Mouse (Mus musculus) CD8-positive naive resting alpha-beta T cell, adult 2 months (primary cell): ENCODE data around the gene Galnt13.
"Not testable (repeated sequence)": the region's sequence is repeated elsewhere in the genome, so short reads cannot be mapped to it uniquely, and the experiment has no call there.

Experiments
- DNase-seq, 2 experiments: peaks; one replicate each; pipeline ENCODE4 v3.0.0; 2022; ENCODE audit warnings: low read depth in 2 of 2, low spot score in 2 of 2

Gene Galnt13

DNA sequence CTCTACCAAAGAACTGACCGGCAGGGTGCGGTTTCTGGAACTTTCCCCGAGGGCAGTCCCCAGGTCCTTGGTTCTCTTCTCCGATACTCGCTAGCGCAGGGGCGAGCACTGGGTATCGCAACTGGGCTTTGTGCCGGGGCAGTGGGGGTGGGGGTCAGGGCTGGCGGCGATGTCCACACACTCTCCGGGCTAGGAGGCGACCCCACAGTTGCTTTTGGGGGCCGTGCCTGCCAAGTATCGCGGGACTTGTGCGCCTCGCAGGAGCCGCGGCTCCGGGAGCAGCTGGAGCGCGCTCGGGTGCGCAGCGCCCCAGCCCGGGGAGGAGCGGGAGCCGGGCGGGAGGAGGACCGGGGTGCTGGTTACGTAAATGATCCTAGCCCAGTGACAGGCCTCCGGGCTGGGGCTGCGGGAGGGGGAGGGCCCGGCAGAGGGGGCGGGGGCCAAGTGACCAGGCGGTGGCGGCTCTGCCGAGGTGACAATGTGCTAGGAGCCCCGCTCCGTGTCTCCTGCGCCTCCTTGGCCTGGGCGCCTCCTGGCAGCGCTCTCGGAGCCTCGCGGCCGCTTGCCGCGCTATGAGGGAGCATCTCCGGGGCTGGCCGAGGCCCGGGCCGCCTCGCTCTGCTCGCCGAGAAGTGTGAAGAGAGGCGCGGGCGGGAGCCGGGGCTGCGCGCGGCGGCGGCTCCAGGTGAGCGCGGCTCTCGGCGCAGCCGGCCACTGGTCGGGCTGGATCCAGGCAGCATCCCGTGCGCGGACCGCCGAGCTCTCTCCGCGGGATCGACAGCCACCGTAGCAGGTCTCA is at the start of gene Galnt13:
Galnt13 (plus strand) TSS at position 381 of the 799 bp plus-strand sequence.
- DNase-seq = no peak

DNA sequence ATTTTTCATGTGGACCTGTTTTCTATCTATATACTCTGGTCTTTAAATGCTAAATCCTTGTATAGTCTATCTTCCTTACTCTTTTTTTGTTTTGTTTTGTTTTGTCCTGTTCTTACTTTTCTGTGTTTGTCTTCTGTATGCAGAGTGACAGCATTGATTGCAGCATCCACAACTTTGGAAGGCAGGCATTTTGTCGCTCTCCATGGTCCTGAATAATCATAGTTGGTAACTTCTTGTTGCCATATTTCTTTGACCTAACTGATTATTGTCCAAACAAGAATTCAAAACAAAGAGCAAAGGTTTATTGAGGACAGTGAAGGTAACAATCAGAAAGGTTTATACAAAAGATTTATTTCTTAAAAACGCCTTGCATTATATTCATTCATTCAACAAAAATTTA is 5.1 kb upstream of the Galnt13 start:
- DNase-seq = no peak

DNA sequence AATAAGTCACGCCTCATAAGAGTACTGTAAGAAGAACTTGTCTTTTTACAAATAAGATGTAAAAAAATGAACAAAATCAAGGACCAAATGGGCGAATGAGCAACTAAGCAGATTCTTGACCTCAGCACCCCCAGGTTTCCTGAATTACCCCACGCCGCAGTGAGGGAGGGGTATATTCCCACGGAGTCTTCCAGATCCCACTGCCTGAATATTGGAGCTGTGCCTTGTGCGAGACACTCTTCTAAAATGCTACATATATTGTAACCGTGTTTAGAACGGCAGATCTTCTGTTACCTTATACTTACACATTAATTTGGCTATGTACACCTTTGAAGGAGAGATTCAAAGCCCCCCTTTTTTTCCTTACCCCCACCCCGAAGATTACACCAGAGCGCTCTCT is 737 bp upstream of the Galnt13 start:
- no peak for DNase-seq

DNA sequence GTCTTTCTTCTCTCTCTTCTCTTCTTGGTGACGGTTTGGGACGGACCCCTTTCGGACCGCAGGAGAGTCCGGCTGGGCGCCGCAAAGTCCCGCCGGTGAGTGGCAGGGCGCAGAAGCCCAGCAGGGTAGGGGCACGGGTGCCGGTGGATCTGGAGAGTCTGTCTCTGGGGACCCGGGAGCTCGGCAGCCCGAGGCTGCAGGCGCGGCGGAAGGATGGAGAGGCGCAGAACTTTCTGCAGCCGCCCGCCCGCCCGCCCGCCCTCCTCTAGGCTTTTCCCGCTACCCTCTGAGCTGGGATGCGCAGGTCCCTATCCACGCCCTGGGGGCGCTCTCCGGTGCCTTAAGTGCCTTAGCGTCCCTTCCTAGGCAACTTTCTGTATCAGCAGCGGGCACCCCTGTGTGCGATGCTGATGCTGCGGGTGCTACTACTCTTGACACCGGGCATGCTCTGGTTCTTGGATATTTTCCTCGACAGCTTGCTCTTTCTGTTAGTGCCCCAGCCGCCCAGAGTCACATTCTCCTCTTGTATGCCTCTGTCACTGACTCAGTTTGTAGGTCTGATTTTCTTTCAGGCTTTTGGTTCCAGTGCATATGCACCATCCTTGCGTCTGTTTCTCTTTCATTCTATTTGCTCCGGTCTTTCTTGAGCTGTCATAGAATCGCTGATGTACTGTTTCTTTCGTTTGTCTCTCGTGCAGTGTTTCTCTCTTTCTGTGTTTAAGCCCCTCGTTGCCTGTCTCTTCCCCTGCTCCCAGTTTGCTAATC is 801 bp downstream of the Galnt13 start:
- no peak for DNase-seq

DNA sequence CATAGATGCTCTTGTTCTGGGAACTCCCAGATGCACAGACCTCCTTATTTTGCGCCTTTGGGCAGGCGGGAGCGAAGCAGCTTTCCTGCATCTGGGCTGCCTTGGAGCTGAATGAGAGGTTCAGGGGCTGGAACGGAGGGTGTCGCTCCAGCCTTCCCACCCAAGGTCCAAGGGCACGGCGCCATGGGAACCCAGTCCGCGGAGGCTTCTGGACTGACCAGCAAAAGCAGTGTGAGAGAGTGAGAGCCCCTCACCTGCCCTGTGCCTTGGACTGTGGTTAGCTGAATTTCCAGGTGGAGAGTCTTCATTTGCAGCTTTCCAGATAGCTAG is 1.3 kb downstream of the Galnt13 start:
- no peak for DNase-seq

DNA sequence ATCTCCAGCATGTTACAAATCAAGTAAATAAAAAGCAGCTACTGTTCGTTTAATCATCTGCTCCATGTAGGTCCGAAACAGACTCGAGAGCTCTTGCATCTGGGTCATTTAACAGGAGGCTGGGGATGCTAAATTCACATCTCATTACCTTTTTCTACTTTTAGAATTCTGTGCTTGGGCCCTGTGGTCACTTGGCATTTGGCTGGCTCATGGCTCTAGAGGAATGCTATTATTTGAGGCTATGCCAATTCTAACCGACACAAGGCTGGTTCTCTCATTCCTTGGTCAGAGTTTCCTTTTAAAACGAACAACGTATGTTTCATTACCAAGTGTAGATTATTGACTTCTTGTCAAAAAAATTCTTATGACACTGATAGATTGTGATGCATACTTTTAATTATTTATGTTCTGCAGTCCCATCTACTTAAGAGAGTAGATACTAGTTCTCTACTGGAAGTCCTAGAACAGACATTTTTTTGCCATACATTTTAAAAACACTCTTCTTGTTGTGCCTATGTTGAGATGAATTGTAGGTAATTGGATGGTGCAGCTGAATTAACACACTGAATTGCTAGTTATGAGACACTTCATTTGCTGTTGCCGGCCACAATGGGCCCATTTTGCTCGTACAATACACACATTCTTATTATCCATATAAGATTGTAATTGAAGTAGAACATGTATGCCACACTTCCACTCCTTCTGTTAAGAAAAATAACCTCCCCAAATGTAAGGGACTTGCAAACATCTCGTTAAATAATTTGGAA is 6.8 kb downstream of the Galnt13 start:
- no peak for DNase-seq

DNA sequence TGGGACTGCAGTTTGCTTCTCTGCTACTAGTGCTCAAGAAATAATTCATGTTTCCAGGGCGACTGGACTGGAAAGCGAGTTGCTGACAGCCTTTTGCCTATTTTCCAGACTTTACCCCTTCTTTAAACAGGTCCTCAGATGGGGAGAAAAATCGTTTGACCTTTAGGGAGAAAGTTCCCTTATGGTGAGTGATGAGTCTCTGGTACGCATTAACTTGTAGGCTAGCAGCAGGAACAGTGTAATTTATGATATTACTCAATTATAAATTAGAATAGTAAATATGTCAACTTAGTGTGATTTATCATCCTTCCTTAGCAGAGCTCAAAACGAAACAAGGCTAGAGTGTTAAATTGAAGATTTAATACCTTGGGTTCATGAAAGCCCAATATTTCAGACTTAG is 47.3 kb downstream of the Galnt13 start:
- DNase-seq = no peak

DNA sequence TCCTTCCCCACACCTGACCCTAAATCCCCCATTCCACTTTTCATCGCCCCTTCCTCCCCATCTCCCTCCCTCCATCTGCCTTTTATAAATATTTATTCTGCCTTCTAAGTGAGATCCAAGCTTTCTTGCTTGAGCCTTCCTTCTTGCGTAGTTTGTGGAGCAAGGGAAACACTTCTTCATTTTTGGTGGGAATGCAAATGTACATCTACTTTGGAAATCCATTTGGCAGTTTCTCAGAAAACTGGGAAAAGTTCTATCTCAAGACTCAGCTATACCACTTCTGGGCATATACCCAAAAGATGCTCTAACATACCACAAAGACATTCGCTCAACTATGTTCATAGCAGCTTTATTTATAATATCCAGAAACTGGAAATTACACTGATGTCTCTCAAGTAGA is 86.9 kb downstream of the Galnt13 start:
- DNase-seq = no peak

DNA sequence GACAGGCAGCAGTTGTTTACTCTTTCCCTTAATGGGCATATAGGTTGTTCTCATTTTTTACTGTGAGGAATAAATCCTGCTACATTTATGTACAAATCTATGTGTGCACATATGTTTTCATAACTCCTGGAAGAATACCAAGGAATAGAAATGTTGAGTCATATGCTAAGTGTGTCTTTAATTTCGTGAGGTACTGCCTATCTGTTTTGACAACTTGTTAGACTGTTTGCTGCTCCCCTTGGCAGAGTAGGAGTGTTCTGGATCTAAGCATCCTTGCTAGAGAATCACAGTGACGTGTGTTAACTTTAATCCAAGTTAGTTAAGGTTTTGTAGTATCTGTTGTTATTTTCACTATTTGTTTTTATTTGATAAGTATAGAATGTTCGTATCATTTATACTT is 91.0 kb downstream of the Galnt13 start:
- no peak for DNase-seq

DNA sequence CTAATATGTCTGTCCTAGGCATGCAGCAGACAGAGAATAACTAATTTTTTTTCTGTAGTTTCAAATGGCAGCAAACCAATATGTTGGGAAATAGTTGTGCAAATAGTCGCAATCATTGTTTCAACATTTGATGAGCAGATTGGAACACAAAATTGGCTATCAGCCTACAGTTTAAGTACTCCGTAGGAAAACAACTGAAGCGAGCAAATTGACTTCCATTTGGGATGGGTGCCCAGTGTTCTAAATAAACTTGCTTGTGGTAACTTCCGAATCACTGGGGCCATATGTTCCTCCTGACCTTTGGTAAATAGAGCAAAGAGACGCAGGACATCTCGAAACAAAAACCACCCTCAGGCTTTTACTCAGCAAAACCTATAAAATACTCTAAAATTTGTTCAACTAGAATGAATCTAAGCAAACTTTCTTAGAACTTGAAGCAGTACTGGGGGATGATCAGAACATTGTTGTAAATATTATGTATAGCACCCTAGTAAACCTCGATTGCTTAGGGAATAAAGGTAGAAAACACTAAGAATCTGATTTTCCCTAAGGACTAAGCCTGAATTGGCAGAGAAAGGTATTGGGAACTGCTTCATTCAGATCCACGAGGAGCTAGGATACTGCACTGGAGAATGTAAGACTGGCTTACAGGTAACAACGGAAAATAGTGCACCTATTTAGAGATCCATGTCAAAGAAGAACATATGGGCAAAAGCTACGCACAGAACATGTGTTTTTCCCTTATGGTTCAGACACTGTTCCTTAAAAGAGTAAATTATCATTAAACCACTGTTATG is 122.4 kb downstream of the Galnt13 start:
- no peak for DNase-seq

DNA sequence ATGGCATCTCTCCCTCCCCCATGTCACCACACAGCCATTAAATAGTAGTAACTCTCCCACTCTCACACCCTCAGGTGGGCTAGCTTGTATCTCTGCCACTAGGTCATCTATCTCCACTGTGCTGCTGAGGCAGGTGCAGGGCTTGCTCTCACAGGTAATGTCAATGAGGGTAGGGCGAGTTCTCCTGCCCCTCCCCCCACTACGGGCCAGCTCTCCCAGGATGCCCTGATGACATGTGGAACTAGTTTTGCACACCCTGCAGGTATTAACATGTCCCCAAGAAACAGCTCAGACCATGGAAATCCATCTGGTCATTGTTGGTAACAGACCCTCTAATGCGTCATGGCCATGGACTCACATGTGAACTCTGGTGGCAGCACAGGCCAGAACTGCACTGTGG is 129.0 kb downstream of the Galnt13 start:
- DNase-seq = no peak

DNA sequence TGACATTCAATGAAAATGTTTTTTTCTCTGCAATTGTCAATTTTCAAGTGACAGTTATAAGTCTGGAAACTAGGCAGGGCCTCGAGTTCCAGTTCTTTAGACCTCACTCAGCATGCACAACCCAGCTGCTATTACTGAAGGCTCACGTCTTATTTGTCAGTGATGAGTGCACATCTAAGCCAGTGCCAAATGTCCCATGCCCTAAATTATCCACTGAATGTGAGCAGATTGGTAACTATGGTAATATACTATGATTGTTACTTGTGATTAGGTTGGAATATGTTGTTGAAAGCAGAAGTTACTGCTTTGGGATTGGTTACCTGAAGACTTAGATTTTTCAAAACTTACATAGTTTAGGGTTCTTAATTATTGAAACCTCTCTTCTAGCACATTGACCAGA is 131.1 kb downstream of the Galnt13 start:
- DNase-seq = no peak

DNA sequence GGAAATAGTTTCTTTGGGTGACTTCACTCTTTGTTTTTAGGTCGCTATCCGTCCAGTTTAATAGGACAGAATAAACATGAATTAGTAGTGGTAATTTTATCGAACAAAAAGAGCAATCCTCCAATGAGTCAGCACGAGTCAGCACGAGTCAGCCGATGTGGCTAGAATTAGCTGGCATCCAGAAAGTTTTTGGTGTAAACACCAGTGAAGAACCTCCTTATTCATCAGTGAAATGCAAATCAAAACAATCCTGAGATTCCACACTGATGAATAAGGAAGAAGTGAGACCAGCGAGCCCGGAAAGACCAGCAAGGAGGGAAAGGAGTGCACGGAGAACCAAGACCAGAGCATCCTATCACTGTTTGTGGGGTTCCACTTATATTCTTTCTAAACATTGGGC is 131.5 kb downstream of the Galnt13 start:
- no peak for DNase-seq

DNA sequence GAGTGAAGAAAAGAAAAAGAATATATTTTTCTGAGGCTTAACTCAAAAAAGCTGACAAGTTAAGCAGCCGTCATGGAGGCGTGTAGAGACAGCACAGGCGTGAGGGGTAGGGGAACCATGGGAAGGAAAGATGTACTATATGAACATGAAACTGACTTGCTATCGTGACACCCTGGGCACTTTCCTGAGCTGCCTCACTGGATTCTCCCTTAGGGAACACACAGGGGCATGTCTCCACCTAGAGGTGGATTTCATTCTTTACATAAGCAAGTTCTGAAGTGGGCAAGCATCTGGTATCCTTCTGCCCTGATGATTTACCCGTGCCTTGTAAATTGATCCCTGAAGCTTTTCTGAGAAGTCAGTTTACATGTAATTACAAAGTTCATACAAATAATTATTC is 277.7 kb downstream of the Galnt13 start:
- not testable (repeated sequence) for DNase-seq

DNA sequence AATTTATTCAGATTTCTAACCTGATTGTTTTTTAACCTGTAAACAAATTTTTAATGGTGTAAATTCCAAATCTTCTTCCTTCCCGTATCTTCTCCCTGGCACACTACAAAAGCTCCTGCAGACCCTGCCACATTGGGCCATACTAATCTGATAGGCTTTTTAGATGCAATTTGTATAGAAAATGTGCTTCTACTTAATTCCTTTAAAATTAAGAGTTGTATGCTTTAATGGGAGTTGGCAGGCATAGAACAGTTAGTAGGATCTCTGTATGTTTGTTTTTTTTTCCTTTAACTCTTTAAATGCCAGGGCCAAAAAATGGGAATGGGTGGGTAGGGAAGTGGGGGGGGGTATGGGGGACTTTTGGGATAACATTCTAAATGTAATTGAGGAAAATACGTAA is 315.1 kb downstream of the Galnt13 start:
- no peak for DNase-seq

DNA sequence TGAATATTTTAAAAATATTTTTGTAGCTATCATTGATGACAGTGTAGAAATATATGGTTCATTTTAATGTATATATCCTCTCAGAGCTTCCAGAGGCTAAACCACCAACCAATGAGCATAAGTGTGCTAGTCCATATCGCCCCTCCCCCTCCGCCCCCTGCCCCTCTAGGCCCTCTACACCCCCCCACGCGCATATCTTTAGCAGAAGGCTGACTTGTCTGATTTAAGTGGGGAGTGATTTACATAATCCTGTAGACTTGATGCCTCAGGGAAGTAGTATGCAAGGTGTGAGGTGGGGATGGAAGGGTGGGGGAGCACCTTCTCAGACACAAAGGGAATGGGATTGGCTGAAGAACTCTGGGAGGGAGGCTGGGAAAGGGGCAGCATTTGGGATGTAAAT is 323.7 kb downstream of the Galnt13 start:
- no peak for DNase-seq

DNA sequence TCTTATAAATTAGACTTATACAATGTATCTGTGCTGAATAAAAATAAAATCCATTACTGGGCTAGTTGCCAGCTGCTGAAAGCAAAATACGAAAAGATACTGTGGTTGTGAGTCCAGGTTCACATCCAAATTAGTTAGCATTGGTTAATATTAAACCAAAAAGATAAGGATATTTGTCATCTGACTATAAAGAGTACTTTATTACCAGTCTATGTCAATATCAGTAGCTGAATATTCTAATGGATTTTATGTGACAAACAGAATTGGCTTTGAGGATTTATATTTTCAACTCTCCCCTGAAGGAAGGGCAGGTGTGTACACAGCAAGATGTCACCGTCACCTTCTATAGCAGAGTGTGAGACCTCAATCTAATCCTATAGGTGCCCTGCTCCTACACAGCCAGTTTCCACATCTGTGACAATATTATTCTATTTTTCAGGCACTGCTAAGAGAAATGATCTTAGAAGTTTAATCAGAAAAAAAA is 342.7 kb downstream of the Galnt13 start:
- DNase-seq = no peak

DNA sequence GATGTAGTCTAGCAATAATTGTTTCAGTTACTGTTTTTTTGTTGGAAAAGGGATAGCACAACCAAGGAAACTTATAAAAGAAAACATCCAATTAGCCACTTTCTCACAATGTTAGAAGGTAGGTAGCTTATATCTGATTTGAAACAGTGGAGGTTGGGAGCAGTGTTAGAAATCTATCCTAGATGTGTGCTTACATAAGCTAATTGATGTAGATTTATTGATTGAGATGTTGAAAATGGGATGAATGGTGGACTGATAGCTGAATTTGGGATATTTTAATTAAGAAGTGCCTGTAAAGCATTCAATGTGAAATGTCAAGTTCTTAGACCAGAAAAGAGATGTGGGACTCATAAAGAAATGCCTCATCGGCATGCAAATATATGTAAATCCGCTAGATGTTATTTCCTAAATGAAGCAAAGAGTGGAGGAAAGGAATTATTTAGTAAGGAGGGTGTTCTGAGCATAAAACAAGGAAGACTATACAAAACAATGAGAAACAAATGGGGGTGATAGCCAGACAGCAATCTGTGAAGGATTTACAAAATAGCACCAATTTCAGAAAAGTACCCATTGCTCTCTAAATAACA is 377.6 kb downstream of the Galnt13 start:
- DNase-seq = no peak

DNA sequence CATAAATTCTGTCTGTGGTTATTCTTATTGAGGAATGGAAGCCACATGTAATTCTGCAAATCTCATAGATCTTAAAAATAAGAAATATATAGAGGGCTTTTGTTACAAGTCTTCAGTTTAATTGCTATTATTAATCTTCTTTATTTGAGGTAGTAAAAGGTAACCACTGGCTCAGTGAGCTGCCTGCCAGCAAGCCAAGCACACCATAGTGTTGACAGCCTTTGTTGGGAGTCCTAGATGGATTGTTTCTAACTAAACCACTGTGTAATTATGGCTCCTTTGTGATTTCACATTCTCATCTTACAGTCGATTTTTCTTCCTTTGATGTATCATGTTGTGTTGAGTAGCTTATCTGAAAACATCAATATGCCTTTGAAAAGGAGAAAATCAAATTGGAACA is 405.1 kb downstream of the Galnt13 start:
- no peak for DNase-seq

DNA sequence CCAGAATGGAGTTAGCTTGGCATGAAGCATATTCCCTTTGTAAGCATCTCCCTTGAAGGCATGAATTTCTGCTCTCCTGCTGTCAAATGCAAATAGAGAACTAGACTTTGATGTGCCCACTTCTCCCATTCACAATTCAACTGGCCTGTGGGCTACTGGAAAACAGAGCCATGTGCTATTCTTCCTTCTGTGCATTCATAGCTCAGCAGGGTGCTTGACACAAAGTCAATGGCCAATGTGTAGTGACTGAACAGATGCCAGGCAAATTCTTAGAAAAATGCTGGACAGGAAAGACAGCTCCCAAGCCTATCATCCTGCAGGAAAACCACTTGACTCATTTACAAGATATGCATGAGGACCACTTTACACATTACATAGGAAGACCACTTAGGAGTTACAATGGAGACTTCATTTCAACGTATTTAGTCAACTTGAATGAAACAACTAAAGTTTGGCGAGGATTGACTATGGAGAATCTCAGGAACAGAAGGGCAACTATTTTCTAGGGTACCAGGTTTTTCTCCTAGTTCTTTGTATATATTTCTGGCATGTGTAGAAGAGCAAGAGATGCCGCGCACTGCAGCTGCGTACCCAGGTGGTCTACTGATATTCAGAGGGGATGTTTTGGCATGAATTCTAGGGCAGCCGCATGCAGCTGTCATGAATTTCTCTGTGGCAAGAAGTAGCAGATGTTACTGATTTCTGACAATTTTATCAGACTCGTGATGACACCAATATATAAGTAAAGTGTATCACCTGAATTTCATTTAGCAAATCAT is 470.4 kb downstream of the Galnt13 start:
- DNase-seq = no peak
